Mouse (Mus musculus) Muller cell, postnatal 12 days (primary cell): ENCODE data around the gene Igsf8.
A peak's percentile ranks its signal among the peaks of the same experiment; 100 is the strongest.
"Not testable (repeated sequence)": the region's sequence is repeated elsewhere in the genome, so short reads cannot be mapped to it uniquely, and the experiment has no call there.

Experiments
- DNase-seq: peaks from one replicate; pipeline ENCODE4 v3.0.0-alpha.2; 2015; ENCODE audit errors: inconsistent ontology term

The Igsf8 gene

GRCm38 (mm10) chr1:172261477-172262078, at the start of gene Igsf8:
Gene Igsf8 (plus strand): TSS chr1:172261641.
- no peak for DNase-seq

- DNase-seq: no peak
These were observed 48.7 kb upstream of the Igsf8 start for GRCm38 (mm10) chr1:172212776-172213175.

- DNase-seq: no peak
These were observed 47.7 kb upstream of the Igsf8 start for GRCm38 (mm10) chr1:172213771-172214170.

- DNase-seq: no peak
These were observed 46.7 kb upstream of the Igsf8 start for GRCm38 (mm10) chr1:172214748-172215147.

GRCm38 (mm10) chr1:172217148-172217547, 44.3 kb upstream of the Igsf8 start:
- peak; percentile 97 for DNase-seq

GRCm38 (mm10) chr1:172218164-172218910, 43.1 kb upstream of the Igsf8 start:
- no peak for DNase-seq

- no peak for DNase-seq
These were observed 41.7 kb upstream of the Igsf8 start, which contains the start of gene Casq1 for GRCm38 (mm10) chr1:172219451-172220406. Gene Casq1 (minus strand): TSS chr1:172219868.

- peak; percentile 92 for DNase-seq
These were observed 41.0 kb upstream of the Igsf8 start for GRCm38 (mm10) chr1:172220414-172220813.

- no peak for DNase-seq
These were observed 40.0 kb upstream of the Igsf8 start for GRCm38 (mm10) chr1:172221297-172222063.

GRCm38 (mm10) chr1:172228209-172228608, 33.2 kb upstream of the Igsf8 start:
- DNase-seq: peak; percentile 61

- no peak for DNase-seq
These were observed 32.2 kb upstream of the Igsf8 start for GRCm38 (mm10) chr1:172229215-172229614.

- DNase-seq: peak; percentile 53
These were observed 20.3 kb upstream of the Igsf8 start for GRCm38 (mm10) chr1:172240945-172241708.

- DNase-seq: peak; percentile 98
These were observed 19.0 kb upstream of the Igsf8 start for GRCm38 (mm10) chr1:172242401-172242800.

GRCm38 (mm10) chr1:172243547-172244205, 17.8 kb upstream of the Igsf8 start:
- no peak for DNase-seq

GRCm38 (mm10) chr1:172244645-172245044, 16.8 kb upstream of the Igsf8 start:
- not testable (repeated sequence) for DNase-seq

- DNase-seq: no peak
These were observed 14.2 kb upstream of the Igsf8 start for GRCm38 (mm10) chr1:172247216-172247615.

- DNase-seq: peak; percentile 41
These were observed 13.8 kb upstream of the Igsf8 start for GRCm38 (mm10) chr1:172247679-172248078.

GRCm38 (mm10) chr1:172258314-172258713, 3.1 kb upstream of the Igsf8 start, which contains the start of gene Atp1a4:
Gene Atp1a4 (minus strand): TSS chr1:172258414.
- no peak for DNase-seq

- DNase-seq: no peak
These were observed 9.8 kb downstream of the Igsf8 start for GRCm38 (mm10) chr1:172271208-172271607.

GRCm38 (mm10) chr1:172271765-172272164, 10.3 kb downstream of the Igsf8 start:
- DNase-seq: no peak
